Mouse (Mus musculus): Measurements from ENCODE around the gene Cpne6.

- no peak for TF ChIP-seq CTCF (IDR thresholded peaks at IDR 0.05 in 2 of 3, conservative IDR thresholded peaks at IDR 0.05 in 1 of 3; ENCODE audit: control insufficient read depth in 1 of 3, insufficient read depth in 1 of 3, low read depth in 2 of 3, low read length in 3 of 3, poor library complexity in 1 of 3, severe bottlenecking in 1 of 3)
- TF ChIP-seq BHLHE40 (IDR thresholded peaks at IDR 0.05; ENCODE audit: borderline replicate concordance, low read depth, low read length), result no peak
- TF ChIP-seq MAFK (IDR thresholded peaks at IDR 0.05; ENCODE audit: borderline replicate concordance, low read depth, low read length), result no peak
- no peak for TF ChIP-seq ELF1 (IDR thresholded peaks at IDR 0.05; ENCODE audit: low read depth, low read length)
- TF ChIP-seq MEF2A (IDR thresholded peaks at IDR 0.05; ENCODE audit: extremely low read depth, insufficient replicate concordance, low read depth, low read length, poor library complexity, severe bottlenecking), result no peak
- TF ChIP-seq POLR2A (IDR thresholded peaks at IDR 0.05; ENCODE audit: control insufficient read depth in 1 of 2, insufficient read depth in 1 of 2, low read depth in 1 of 2, low read length in 2 of 2, poor library complexity in 1 of 2), result no peak
Measured at GRCm38 (mm10) chr14:55524785-55525184, 14.5 kb downstream of the Cpne6 start, which contains the start of gene Nrl.
